Mouse (Mus musculus) liver, adult 2 months (tissue): ENCODE data around the gene Fbln2.

Source experiments
- CTCF ChIP-seq: fragments of 200-500 bp; IDR thresholded peaks from 2 replicates; pipeline ENCODE4 v1.5.1; 2011; ENCODE audit warnings: low read depth, low read length, control low read depth
- POLR2A ChIP-seq: fragments of 200-500 bp; IDR thresholded peaks from 2 replicates; pipeline ENCODE4 v1.6.1; 2011; ENCODE audit warnings: low read length, control low read depth; ENCODE audit not compliant: insufficient read depth; ENCODE audit errors: extremely low read depth

- TF ChIP-seq CTCF = no peak
- TF ChIP-seq POLR2A = no peak
These were observed 76.7 kb downstream of the Fbln2 start for GRCm38 (mm10) chr6:91288961-91289360.
